8 mouse cellular contexts compared by ENCODE assay signal in genomic region chr2:20547349-20547677, GRCm38 (mm10).
DNase-seq lines count a peak whose midpoint lies in the region; ATAC-seq and TF ChIP-seq lines count a peak whose summit lies in the region.

No protein-coding gene starts in this region.

- 0 out of 2 replicates have a peak, but pooled peaks have one; percentile 38 for ATAC-seq in hindbrain, embryonic 16.5 days
- no peak for ATAC-seq in liver, postnatal 0 days
- peak; percentile 91 for ATAC-seq in stomach, postnatal 0 days (ENCODE audit: low FRiP score, low TSS enrichment)
- no peak for ATAC-seq in monocyte, adult 5-6 weeks (replicated peaks; ENCODE audit: insufficient number of reproducible peaks, low FRiP score, low TSS enrichment, poor library complexity, severe bottlenecking)

- no peaks in the 10 kb centered on the region for H3K9me3 ChIP-seq in hindbrain, embryonic 16.5 days (ENCODE audit: control insufficient read depth, low read length)
- no peaks in the 10 kb centered on the region for H3K9me3 ChIP-seq in liver, postnatal 0 days (ENCODE audit: low read length)
- no peaks in the 10 kb centered on the region for H3K9me3 ChIP-seq in stomach, postnatal 0 days (ENCODE audit: control insufficient read depth, low read length)

- H3K9ac ChIP-seq in hindbrain, embryonic 16.5 days (ENCODE audit: low read depth, low read length), result no peak overlapping the region
- no peak overlapping the region for H3K9ac ChIP-seq in liver, postnatal 0 days (replicated peaks)
- H3K9ac ChIP-seq in stomach, postnatal 0 days (ENCODE audit: low read length), result no peak overlapping the region

- no peaks in the 10 kb centered on the region for H3K36me3 ChIP-seq in hindbrain, embryonic 16.5 days (ENCODE audit: control insufficient read depth, insufficient read depth, low read length)
- no peaks in the 10 kb centered on the region for H3K36me3 ChIP-seq in liver, postnatal 0 days (replicated peaks; ENCODE audit: insufficient read depth, low read length)
- no peaks in the 10 kb centered on the region for H3K36me3 ChIP-seq in stomach, postnatal 0 days (ENCODE audit: control insufficient read depth, insufficient read depth, low read length)

- H3K4me2 ChIP-seq in hindbrain, embryonic 16.5 days (ENCODE audit: low read length), result peak overlapping the region; percentile 56
- peak overlapping the region; percentile 52 for H3K4me2 ChIP-seq in liver, postnatal 0 days (ENCODE audit: low read depth, low read length)
- peak overlapping the region; percentile 48 for H3K4me2 ChIP-seq in stomach, postnatal 0 days (replicated peaks; ENCODE audit: low read depth)

- H3K4me3 ChIP-seq in hindbrain, embryonic 16.5 days (ENCODE audit: low read length), result peak overlapping the region; percentile 26
- H3K4me3 ChIP-seq in liver, postnatal 0 days (ENCODE audit: low read depth, low read length), result no peak overlapping the region
- H3K4me3 ChIP-seq in stomach, postnatal 0 days (ENCODE audit: low read depth, low read length), result peak overlapping the region; percentile 20; the same call in 1 of the 2 replicates

- WGBS in hindbrain, embryonic 16.5 days, result 7% methylated on average over 5 of the region's 5 CpGs
- WGBS in liver, postnatal 0 days (ENCODE audit: insufficient replicate concordance), result 14% methylated on average over 5 of the region's 5 CpGs
- WGBS in stomach, postnatal 0 days, result 21% methylated on average over 5 of the region's 5 CpGs

- peak; percentile 22 to 60 for DNase-seq in urinary bladder, adult 18-20 months (ENCODE audit: low spot score in 2 of 2)
- no peak for DNase-seq in urinary bladder, postnatal 25 days (ENCODE audit: low spot score)
- no peak for DNase-seq in liver, postnatal 0 days
- DNase-seq in stomach, postnatal 0 days (ENCODE audit: low spot score), result peak; percentile 75
- no peak for DNase-seq in cerebellum, adult 9-10 months
- no peak for DNase-seq in layer of hippocampus, postnatal 36 days

- no peak for TF ChIP-seq CTCF in liver, postnatal 0 days (IDR thresholded peaks at IDR 0.05; ENCODE audit: low read depth)
- no peak for TF ChIP-seq CTCF in stomach, postnatal 0 days (IDR thresholded peaks at IDR 0.05; ENCODE audit: low read depth)

- no peaks in the 10 kb centered on the region for H3K27me3 ChIP-seq in hindbrain, embryonic 16.5 days (replicated peaks; ENCODE audit: control insufficient read depth, insufficient read depth, low read length)
- no peaks in the 10 kb centered on the region for H3K27me3 ChIP-seq in liver, postnatal 0 days (ENCODE audit: insufficient read depth, low read length)
- no peaks in the 10 kb centered on the region for H3K27me3 ChIP-seq in stomach, postnatal 0 days (ENCODE audit: control insufficient read depth, insufficient read depth, low read length)

- H3K4me1 ChIP-seq in hindbrain, embryonic 16.5 days (ENCODE audit: control insufficient read depth, insufficient read depth, low read depth, low read length), result peaks cover 13% of the 10 kb centered on the region
- H3K4me1 ChIP-seq in liver, postnatal 0 days (ENCODE audit: insufficient read depth), result peaks cover 5% of the 10 kb centered on the region; the same call in 1 of the 2 replicates
- no peaks in the 10 kb centered on the region; the same call in 1 of the 2 replicates for H3K4me1 ChIP-seq in stomach, postnatal 0 days (replicated peaks; ENCODE audit: control insufficient read depth, insufficient read depth)

- H3K27ac ChIP-seq in hindbrain, embryonic 16.5 days (ENCODE audit: low read depth, low read length), result no peak overlapping the region
- no peak overlapping the region for H3K27ac ChIP-seq in liver, postnatal 0 days (ENCODE audit: low read depth)
- H3K27ac ChIP-seq in stomach, postnatal 0 days (replicated peaks), result peak overlapping the region; percentile 80

- TF ChIP-seq EP300 in liver, postnatal 0 days (IDR thresholded peaks at IDR 0.05; ENCODE audit: low read depth), result no peak
- TF ChIP-seq EP300 in stomach, postnatal 0 days (optimal IDR thresholded peaks at IDR 0.05), result no peak

Comparison
In these comparisons a context has a peak if more than half of its experiments do, and no peak if none do; other contexts are left out.
1. DNase-seq: peak in urinary bladder, adult 18-20 months (2 of 2) and stomach, postnatal 0 days (single experiment); none in urinary bladder, postnatal 25 days (single experiment), liver, postnatal 0 days (single experiment), cerebellum, adult 9-10 months (single experiment) and layer of hippocampus, postnatal 36 days (0 of 2).
2. ATAC-seq: peak in hindbrain, embryonic 16.5 days (single experiment) and stomach, postnatal 0 days (single experiment); none in liver, postnatal 0 days (single experiment) and monocyte, adult 5-6 weeks (single experiment).
3. Peak in every context shown above with its lines, with median percentiles within 50 percentile points of each other: H3K4me2 ChIP-seq.